Mouse (Mus musculus): ENCODE measurements at regions not wholly inside any gene's neighbourhood (a gene's known extent, or its start where the extent isn't known, plus 50 kb on each side); places are given as distances from the start of the nearest gene placed in this dataset.

DNA sequence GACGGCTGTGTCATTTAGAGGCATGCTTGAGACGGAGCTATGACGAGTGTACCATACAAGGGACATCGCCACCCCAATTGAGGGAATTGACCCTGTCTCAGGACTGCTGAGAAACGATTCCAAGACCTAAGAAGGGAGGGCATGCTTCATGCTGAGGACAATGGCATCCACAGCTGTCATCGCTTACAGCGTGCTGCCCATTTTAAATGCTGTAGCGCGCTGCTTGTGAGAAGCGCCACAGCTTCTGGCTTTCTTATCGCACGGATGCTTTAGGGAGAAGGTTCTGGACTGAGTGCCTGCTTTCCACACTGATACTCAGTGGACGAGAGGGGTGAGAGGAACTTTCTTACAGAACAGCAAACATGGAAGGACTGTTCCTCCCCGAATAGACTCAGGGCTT, 357.8 kb upstream of the Arglu1 start:
- no peak for DNase-seq (ENCODE audit: low read depth, low spot score)

DNA sequence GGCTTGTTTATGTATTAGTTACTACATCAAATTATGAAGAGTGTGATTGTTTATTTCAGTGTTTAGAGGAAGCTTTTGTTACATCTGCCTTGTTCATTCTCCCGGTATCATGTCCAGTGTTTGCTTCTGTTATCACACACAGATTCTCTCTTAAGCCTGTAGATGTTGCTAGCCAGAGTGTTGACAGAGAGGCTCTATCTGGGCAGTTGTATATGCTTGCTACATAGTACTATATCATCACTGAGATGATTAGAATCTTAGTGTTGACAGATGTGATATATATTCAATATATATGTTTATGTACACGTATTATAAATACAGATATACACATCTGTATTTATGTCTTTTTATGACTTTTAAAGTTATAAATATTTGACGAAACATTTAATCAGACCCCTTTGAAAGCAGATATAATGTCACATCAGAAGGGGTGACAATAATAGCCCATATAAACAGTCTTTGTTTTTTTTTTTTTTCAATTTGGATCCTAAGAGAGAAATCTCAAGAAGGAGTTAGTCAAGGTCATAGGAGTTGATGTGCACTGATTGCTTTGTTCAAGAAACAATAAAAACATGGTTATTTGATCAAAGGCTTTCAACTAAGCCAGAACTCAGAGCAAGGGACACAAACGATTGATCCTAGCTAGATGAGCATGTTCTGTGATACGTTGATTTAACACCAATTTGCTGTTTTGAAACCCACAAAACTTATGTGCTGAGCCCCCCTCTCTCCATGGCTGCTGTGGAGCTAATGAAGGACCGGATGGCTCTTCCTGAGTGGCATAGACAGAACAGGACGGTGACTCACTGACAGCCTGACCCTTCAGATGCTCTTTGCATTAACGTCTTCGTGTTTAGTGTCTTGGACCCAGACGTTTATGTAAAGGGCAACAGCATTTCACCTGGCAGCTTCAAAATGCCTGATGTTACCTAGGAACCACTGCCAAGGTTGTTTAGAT, 352.8 kb upstream of the Arglu1 start:
- no peak for DNase-seq (ENCODE audit: low read depth, low spot score)

- DNase-seq (ENCODE audit: low read depth, low spot score) = no peak
Measured at GRCm38 (mm10) chr8:9029156-9029555, 338.8 kb upstream of the Arglu1 start.

GRCm38 (mm10) chr8:9027672-9028071, 337.4 kb upstream of the Arglu1 start:
- DNase-seq (ENCODE audit: low read depth, low spot score) = no peak

DNA sequence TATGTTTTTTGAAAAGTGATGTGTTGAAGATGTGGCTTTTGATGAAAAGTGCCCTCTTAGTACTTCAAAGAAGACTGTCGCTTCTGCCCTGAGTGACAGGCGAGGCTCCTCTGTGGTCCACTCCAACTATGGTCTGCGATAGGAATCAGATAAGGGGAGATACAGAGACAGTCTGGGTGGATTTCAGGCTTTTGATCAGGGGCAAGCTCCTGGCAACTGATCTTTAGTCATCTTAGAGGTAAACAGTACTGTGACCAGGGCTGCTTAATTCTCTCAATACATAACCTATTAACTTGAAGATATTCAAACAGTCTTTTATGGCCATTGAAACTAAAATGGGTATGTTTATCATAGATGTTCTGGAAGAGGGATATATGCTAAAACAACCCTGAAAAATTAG, 335.6 kb upstream of the Arglu1 start:
- DNase-seq (ENCODE audit: low read depth, low spot score) = no peak

DNA sequence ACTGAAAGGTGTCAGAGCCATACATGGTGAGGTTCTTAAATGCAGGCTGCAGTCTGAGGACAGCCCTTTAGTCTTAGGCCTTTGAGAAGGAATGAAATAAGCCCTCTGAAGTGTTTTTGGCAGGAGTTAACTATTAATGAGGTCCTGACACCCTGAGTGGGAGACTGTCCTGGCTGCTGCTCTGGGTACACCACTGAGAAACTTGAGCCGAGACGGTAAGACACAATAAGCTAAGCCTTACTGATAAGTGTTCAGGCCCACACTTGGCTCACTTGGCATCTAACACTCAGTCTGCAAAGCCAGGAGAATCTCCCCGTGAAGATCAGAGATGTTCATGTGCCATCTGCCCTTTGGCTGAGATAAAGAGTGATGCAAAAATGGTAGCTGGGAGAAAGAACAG, 335.1 kb upstream of the Arglu1 start:
- no peak for DNase-seq (ENCODE audit: low read depth, low spot score)

DNA sequence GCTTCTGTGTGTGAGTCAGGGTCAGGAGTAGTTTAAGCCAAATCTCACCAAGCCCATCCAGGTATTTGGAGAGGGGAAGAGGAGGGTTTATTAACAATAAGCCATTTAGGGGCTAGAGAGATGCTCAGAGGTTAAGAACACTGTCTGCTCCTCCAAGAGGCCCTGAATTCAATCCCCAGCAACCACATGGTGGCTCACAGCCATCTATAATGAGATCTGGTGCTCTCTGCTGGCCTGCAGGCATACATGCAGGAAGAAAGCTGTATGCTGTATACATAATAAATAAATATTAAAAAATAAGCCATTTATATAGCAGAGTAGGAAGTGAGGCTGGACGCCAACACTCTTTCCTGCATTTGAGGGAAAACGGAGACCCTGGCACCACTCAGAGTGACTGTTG, 330.4 kb upstream of the Arglu1 start:
- no peak for DNase-seq (ENCODE audit: low read depth, low spot score)

DNA sequence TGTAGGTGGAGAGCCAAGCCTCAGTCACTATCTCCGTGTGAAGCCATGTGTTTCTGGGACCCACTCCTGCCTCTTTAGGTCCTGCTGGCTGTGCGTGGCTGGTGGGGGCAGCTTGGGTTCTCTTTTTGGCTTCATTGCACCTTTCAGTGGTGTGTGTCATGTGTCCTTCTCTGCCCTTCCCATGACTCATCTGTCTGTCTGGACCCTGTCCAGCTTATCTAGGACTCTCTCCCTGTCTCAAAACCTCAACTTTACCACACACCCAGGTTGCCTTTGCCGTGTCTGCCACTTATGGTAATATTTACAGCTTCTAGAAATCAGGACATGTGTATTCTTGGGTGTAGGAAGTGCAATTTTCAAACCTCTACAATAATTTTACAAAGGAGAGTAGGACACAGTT, 329.9 kb upstream of the Arglu1 start:
- no peak for DNase-seq (ENCODE audit: low read depth, low spot score)

GRCm38 (mm10) chr8:9011785-9012510, 321.6 kb upstream of the Arglu1 start:
- DNase-seq (ENCODE audit: low read depth, low spot score) = no peak

- no peak for DNase-seq (ENCODE audit: low read depth, low spot score)
Measured at GRCm38 (mm10) chr8:9008006-9008780, 317.9 kb upstream of the Arglu1 start.

DNA sequence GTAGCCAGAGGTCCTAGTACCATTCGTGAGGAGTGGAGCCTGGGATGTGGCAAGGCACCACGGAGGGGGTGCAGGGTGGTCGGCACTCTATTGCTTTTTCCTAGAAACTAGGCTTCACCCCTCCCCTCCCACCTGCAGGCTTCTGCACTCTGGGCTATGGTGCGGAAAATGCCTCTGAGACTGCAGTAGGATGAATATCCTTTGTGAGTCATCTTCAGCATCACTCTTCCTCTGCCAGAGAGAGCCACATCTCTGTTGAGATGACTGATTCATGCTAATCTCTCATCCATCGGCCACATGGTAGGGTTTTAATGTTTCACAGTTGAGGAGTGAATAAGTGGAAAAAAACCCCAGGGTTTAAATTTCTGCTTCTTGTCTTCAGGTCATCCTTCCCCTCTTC, 309.6 kb upstream of the Arglu1 start:
- no peak for DNase-seq (ENCODE audit: low read depth, low spot score)

DNA sequence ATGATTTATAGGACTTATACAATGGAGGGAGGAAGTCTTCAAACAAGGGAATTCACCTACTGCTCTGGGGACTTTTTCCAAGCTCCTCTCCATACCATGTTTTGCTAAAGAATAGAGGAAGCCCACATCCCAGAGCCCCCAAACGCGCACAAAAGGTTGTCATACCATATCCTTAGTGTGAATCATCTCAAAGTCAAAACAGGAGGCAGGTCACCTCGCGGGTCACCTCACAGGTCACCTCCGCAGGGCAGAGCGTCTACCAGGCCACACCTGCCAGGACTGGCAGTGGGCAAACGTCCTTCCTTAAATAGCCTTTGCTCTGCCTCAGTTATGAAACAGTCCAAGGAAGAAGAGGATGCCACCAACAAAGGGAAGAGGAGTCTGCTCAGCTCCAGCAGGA, 307.3 kb upstream of the Arglu1 start:
- DNase-seq (ENCODE audit: low read depth, low spot score) = no peak

- no peak for DNase-seq (ENCODE audit: low read depth, low spot score)
Measured at GRCm38 (mm10) chr8:8994596-8995189, 304.4 kb upstream of the Arglu1 start.

- no peak for DNase-seq (ENCODE audit: low read depth, low spot score)
Measured at GRCm38 (mm10) chr8:8994008-8994407, 303.7 kb upstream of the Arglu1 start.

GRCm38 (mm10) chr8:8992461-8993032, 302.2 kb upstream of the Arglu1 start:
- DNase-seq (ENCODE audit: low read depth, low spot score) = no peak

DNA sequence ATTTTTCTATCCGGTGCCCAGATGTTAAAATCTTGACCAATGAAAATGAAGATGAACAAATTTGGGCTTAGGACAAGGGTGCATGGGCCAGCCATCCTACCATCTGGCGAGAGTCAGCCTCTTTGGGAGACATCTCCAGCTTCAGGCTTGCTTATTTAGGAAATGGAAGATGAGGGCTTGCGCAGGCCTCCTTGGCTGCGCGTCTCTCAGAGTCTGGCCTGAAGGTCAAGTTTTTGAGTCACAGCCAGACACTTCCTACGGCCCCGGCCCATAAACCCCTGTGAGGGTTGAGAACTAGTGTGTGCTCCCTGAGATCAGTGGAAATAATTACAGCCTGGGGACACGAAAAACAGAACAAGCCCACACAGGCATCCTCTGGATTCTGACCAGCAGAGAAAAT, 300.7 kb upstream of the Arglu1 start:
- DNase-seq (ENCODE audit: low read depth, low spot score) = no peak

GRCm38 (mm10) chr8:8986068-8986467, 295.7 kb upstream of the Arglu1 start:
- DNase-seq (ENCODE audit: low read depth, low spot score) = no peak

DNA sequence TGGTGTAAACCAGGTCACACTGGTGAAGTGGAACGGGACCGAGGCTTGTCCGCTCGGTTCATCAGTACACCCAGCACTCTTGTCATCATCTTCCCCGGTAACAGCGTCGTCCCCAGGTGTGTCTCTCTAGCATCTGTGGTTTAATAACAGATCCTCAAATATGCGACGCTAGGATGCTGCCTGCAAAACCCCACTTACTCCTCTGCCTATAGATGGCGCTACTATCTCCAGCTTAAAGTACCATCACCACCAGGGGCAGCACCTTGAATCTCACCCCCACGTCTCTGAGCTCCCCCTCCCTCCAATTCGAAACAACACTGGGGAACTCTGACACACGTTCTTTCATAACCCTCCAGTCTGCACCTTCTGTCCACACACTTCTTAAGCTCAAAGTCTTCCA, 295.1 kb upstream of the Arglu1 start:
- no peak for DNase-seq (ENCODE audit: low read depth, low spot score)

DNA sequence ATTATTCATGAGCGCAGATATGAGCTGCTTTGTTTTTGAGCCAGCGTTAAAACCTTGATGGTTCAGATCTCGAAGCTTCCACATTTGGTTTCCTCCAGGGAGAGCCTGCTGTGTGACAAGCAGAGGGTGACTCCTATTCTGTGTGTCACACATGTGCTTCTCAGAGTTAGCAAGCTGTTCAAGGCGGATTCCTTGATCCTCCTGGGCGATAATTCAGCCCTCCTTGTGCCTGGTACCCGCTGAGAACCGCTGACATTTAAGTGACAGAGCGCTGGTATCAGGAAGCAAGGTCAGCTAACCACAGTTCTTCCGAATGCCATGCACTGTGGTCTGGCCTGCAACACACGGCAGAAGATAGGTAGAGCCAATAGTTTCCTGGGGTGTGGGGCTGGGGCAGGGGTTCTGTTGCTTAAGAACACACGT, 294.5 kb upstream of the Arglu1 start:
- DNase-seq (ENCODE audit: low read depth, low spot score) = no peak

- DNase-seq (ENCODE audit: low read depth, low spot score) = no peak
Measured at GRCm38 (mm10) chr8:8984159-8984828, 294.0 kb upstream of the Arglu1 start.

- DNase-seq (ENCODE audit: low read depth, low spot score) = no peak
Measured at GRCm38 (mm10) chr8:8983133-8983661, 292.9 kb upstream of the Arglu1 start.
